Comparison of ENCODE assay signal across 13 mouse cellular contexts in the genomic region with DNA sequence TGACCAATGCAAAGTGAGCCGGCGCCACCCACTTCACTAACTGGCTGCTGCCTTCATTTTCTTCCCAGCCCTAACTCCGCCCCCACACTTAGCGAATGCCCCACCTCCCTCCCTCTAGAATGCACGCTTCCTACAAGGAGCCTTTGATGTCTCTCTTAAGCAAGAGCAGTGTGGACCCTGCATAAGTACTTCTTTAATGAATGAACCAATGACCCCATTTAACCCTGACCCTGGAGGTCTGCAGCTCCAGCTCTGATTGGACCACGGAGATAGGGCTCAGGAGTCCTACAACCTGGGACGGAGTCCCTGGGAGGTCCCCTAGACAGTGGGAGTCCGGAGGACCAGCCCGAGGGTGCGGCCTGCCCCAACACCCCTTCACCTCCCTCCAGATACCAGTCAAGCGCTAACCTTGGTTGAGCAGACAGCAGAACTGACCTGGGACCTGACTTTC.
DNase-seq lines count a peak whose midpoint lies in the region; ATAC-seq and TF ChIP-seq lines count a peak whose summit lies in the region.
"Had no signal": no experiment of that assay in that cellular context is flagged by ENCODE, and none has a peak within 500 bp of the region (broad histone marks: within the 10 kb centered on the region; RNA-seq: fewer than 3 reads in every experiment).

No protein-coding gene starts in this region.

- no peak for TF ChIP-seq CTCF in testis, adult 2 months (IDR thresholded peaks at IDR 0.05; ENCODE audit: control insufficient read depth, insufficient read depth, insufficient replicate concordance, low read depth, low read length)
- TF ChIP-seq CTCF in lung, postnatal 0 days (IDR thresholded peaks at IDR 0.05) = no peak
- no peak for TF ChIP-seq CTCF in layer of hippocampus, adult 2 months (conservative IDR thresholded peaks at IDR 0.05)

- no peaks in the 10 kb centered on the region for H3K36me3 ChIP-seq in hindbrain, embryonic 10.5 days
- H3K36me3 ChIP-seq in hindbrain, embryonic 16.5 days (ENCODE audit: control insufficient read depth, insufficient read depth, low read length) = no peaks in the 10 kb centered on the region
- H3K36me3 ChIP-seq in testis, adult 2 months (ENCODE audit: control insufficient read depth, insufficient read depth, low read length) = no peaks in the 10 kb centered on the region
- no peaks in the 10 kb centered on the region for H3K36me3 ChIP-seq in lung, postnatal 0 days (ENCODE audit: insufficient read depth, low read length)
- H3K36me3 ChIP-seq: liver, embryonic 13.5 days had no signal

- H3K9ac ChIP-seq in hindbrain, embryonic 16.5 days (ENCODE audit: low read depth, low read length) = no peak overlapping the region
- H3K9ac ChIP-seq in lung, postnatal 0 days (replicated peaks; ENCODE audit: low read depth) = no peak overlapping the region
- H3K9ac ChIP-seq: liver, embryonic 13.5 days had no signal

- H3K27ac ChIP-seq in hindbrain, embryonic 10.5 days = no peak overlapping the region
- H3K27ac ChIP-seq in hindbrain, embryonic 16.5 days (ENCODE audit: low read depth, low read length) = no peak overlapping the region
- no peak overlapping the region for H3K27ac ChIP-seq in testis, adult 2 months (ENCODE audit: control insufficient read depth, insufficient read depth, low read depth, low read length)
- H3K27ac ChIP-seq in lung, postnatal 0 days (ENCODE audit: low read length) = no peak overlapping the region
- no peak overlapping the region for H3K27ac ChIP-seq in layer of hippocampus, adult 2 months
- H3K27ac ChIP-seq: liver, embryonic 13.5 days had no signal

- no peak overlapping the region for H3K4me2 ChIP-seq in hindbrain, embryonic 16.5 days (ENCODE audit: low read length)
- no peak overlapping the region; the same call in none of the 2 replicates for H3K4me2 ChIP-seq in lung, postnatal 0 days (replicated peaks; ENCODE audit: low read depth, low read length)
- H3K4me2 ChIP-seq: liver, embryonic 13.5 days had no signal

- H3K4me3 ChIP-seq in hindbrain, embryonic 10.5 days = 0 out of 2 replicates have a peak overlapping the region, but pooled peaks have one; percentile 3
- H3K4me3 ChIP-seq in hindbrain, embryonic 16.5 days (ENCODE audit: low read length) = no peak overlapping the region
- H3K4me3 ChIP-seq in testis, adult 2 months (ENCODE audit: control insufficient read depth, low read depth, low read length) = peak overlapping the region; percentile 3; the same call in 1 of the 2 replicates
- no peak overlapping the region for H3K4me3 ChIP-seq in lung, postnatal 0 days (ENCODE audit: low read depth, low read length)
- no peak overlapping the region for H3K4me3 ChIP-seq in layer of hippocampus, adult 2 months
- H3K4me3 ChIP-seq: liver, embryonic 13.5 days had no signal

- peaks cover 30% of the 10 kb centered on the region for H3K4me1 ChIP-seq in hindbrain, embryonic 10.5 days (replicated peaks)
- no peaks in the 10 kb centered on the region for H3K4me1 ChIP-seq in hindbrain, embryonic 16.5 days (ENCODE audit: control insufficient read depth, insufficient read depth, low read depth, low read length)
- H3K4me1 ChIP-seq in testis, adult 2 months (ENCODE audit: control insufficient read depth, insufficient read depth, low read length) = peaks cover 12% of the 10 kb centered on the region
- H3K4me1 ChIP-seq in lung, postnatal 0 days (ENCODE audit: insufficient read depth, low read depth, low read length) = no peaks in the 10 kb centered on the region
- H3K4me1 ChIP-seq: liver, embryonic 13.5 days had no signal

- 6% methylated on average over 11 of the region's 11 CpGs for WGBS in hindbrain, embryonic 10.5 days
- WGBS in hindbrain, embryonic 16.5 days = 5% methylated on average over 11 of the region's 11 CpGs
- whole genome bisulfite sequencing in lung, postnatal 0 days = 15% methylated on average over 11 of the region's 11 CpGs

- ATAC-seq in hindbrain, embryonic 16.5 days = no peak
- ATAC-seq in lung, postnatal 0 days = 0 out of 2 replicates have a peak, but pooled peaks have one; percentile 16
- ATAC-seq in cerebellum, adult (ENCODE audit: insufficient number of reproducible peaks, low FRiP score, low TSS enrichment) = no peak; the same call in 1 of the 2 replicates

- no peak for TF ChIP-seq POLR2A in testis, adult 2 months (IDR thresholded peaks at IDR 0.05; ENCODE audit: control insufficient read depth, low read depth, low read length)

- peak; percentile 42 for DNase-seq in hindbrain, embryonic 10.5 days (ENCODE audit: low spot score)
- DNase-seq in testis, postnatal 10 days (ENCODE audit: low spot score) = no peak
- DNase-seq in lung, postnatal 0 days (ENCODE audit: low spot score) = peak; percentile 37
- DNase-seq in left cerebral cortex, adult 9 months (ENCODE audit: low spot score in 2 of 2) = no peak
- no peak for DNase-seq in layer of hippocampus, adult 2 months (ENCODE audit: low spot score in 2 of 2)
- DNase-seq: adrenal gland, postnatal 25 days; cerebellum, postnatal 14 days; gastrocnemius, postnatal 25 days; kidney, adult 11 months; liver, embryonic 13.5 days had no signal

- no peak for TF ChIP-seq EP300 in lung, postnatal 0 days (IDR thresholded peaks at IDR 0.05)

- H3K27me3 ChIP-seq in hindbrain, embryonic 10.5 days (ENCODE audit: insufficient read depth, poor library complexity, severe bottlenecking) = peaks cover 95% of the 10 kb centered on the region
- peaks cover 75% of the 10 kb centered on the region for H3K27me3 ChIP-seq in hindbrain, embryonic 16.5 days (replicated peaks; ENCODE audit: control insufficient read depth, insufficient read depth, low read length)
- H3K27me3 ChIP-seq in testis, adult 2 months (ENCODE audit: control insufficient read depth, insufficient read depth, low read length) = no peaks in the 10 kb centered on the region
- peaks cover 9% of the 10 kb centered on the region; the same call in 1 of the 2 replicates for H3K27me3 ChIP-seq in lung, postnatal 0 days (replicated peaks; ENCODE audit: insufficient read depth, low read length)

- H3K9me3 ChIP-seq in hindbrain, embryonic 10.5 days = no peaks in the 10 kb centered on the region
- no peaks in the 10 kb centered on the region for H3K9me3 ChIP-seq in hindbrain, embryonic 16.5 days (ENCODE audit: control insufficient read depth, low read length)
- no peaks in the 10 kb centered on the region for H3K9me3 ChIP-seq in lung, postnatal 0 days (ENCODE audit: low read length)
- H3K9me3 ChIP-seq: liver, embryonic 13.5 days had no signal

Comparison
In these comparisons a context has a peak if more than half of its experiments do, and no peak if none do; other contexts are left out.
1. H3K4me3 ChIP-seq: peak in hindbrain, embryonic 10.5 days (single experiment) and testis, adult 2 months (single experiment); none in hindbrain, embryonic 16.5 days (single experiment), lung, postnatal 0 days (single experiment) and layer of hippocampus, adult 2 months (single experiment).
2. DNase-seq: peak in hindbrain, embryonic 10.5 days (single experiment) and lung, postnatal 0 days (single experiment); none in testis, postnatal 10 days (single experiment), left cerebral cortex, adult 9 months (0 of 2) and layer of hippocampus, adult 2 months (0 of 2).